Mouse (Mus musculus) embryonic facial prominence, embryonic 10.5 days (tissue): Measurements from ENCODE around the gene Smad6. TPM values are rescaled to one million over a fixed set of nuclear protein-coding genes. Genes with fewer than 3 reads are reported as not detected.

ENCODE experiments used
- DNase-seq: peaks from one replicate; pipeline ENCODE4 v3.0.0-alpha.2; 2017; ENCODE audit warnings: low spot score
- H3K27ac ChIP-seq: fragments of 300-500 bp; sonication (generic); replicated peaks from 2 replicates; pipeline ENCODE4 v1.5.1; 2016; ENCODE audit warnings: mild to moderate bottlenecking
- H3K27me3 ChIP-seq: fragments of 300-500 bp; sonication (generic); replicated peaks from 2 replicates; pipeline ENCODE4 v1.6.1; 2016; ENCODE audit warnings: low read depth, mild to moderate bottlenecking; ENCODE audit not compliant: poor library complexity, severe bottlenecking
- H3K36me3 ChIP-seq: fragments of 300-500 bp; sonication (generic); replicated peaks from 2 replicates; pipeline ENCODE4 v1.6.1; 2016; ENCODE audit warnings: mild to moderate bottlenecking, moderate library complexity
- H3K4me1 ChIP-seq: fragments of 300-500 bp; sonication (generic); 2 replicates; pipeline ENCODE4 v1.6.1; 2016
- H3K4me3 ChIP-seq: fragments of 300-500 bp; sonication (generic); 2 replicates; pipeline ENCODE4 v1.5.1; 2016; ENCODE audit warnings: mild to moderate bottlenecking, moderate library complexity
- H3K9me3 ChIP-seq: fragments of 300-500 bp; sonication (generic); 2 replicates; pipeline ENCODE4 v1.6.1; 2016; ENCODE audit warnings: mild to moderate bottlenecking
- WGBS: fragments of 180-500 bp; shearing (Covaris S2); methylation state at CpG from one replicate; pipeline ENCODE4 v1.1.7; 2016; 5-methylcytosine and 5-hydroxymethylcytosine counted together
- polyA plus RNA-seq: library from polyadenylated mRNA; unstranded; fragments of >200 nt; fragmentation: Nextera tagmentation; extraction: Ambion mirVana; gene quantifications from 2 replicates; pipeline ENCODE4 v1.2.1, GENCODE M21; 2016

Gene Smad6
- polyA plus RNA-seq, 1 experiment from 2014 or later, result 7.3 TPM

DNA sequence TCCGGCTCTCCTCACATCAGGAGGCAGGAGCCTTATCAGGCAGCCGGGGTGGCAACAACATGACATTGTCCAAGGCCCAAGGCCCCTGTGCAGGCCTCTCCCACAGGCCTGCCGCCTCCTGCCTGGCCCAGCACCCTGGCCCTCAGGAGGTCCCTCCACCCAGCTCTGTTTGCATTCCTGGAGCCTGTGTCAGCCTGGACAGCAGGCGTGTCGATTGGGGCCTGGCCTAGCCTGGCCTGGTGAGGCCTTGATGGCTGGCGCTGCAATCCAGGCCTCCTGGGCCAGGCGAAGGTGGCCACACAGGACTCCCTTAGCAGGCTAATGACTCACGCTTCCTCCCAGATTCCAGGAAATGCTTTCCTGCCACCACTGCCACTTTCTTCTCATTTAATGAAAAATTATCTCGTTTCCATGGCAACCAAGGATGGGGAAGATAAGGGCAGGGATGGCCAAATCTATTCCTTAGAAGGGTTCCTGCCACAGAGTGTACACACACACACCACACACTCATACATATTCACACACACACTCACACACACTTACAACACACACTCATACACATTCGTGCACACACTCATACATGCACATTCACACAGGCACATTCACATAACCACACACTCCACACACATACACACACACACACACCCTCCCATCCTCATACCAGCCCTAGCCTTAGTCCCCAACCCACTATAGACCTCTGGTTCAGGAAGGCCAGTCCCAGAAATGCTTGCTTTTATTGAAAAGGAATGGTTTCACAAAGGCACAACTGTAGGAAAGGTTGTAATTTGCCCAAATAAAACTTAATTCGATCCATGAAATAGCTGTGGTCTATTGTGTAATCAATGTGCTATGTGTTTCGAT is 79.9 kb downstream of the Smad6 start:
- peaks cover 33% of the 10 kb centered on the region for H3K4me1 ChIP-seq
- peak overlapping the region; percentile 82 for H3K27ac ChIP-seq
- H3K4me3 ChIP-seq, result no peak overlapping the region
- no peaks in the 10 kb centered on the region for H3K9me3 ChIP-seq
- H3K36me3 ChIP-seq, result no peaks in the 10 kb centered on the region
- peak; percentile 47 for DNase-seq
- H3K27me3 ChIP-seq, result no peaks in the 10 kb centered on the region
- WGBS, result 66% methylated on average over 12 of the region's 12 CpGs

DNA sequence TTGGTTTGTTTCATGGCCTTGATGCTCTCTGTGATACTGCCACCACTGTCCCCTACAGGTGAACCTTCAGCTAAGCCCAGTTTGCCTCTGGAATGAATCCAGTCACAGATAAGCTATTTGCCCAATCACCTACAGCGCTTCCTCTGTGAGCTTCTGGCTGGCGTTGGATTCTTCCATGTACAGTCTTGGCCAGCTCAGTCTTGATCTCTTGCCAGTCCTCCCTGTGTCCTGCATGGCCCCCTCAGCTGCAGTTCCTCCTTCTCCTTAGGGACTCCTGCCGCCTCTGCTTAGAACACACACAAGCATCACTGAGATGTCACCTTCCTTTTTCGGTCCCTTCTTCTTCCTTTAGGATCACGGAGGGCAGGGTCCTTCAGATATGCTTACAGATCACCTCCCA is 85.6 kb downstream of the Smad6 start:
- 80% methylated on average over 5 of the region's 5 CpGs for WGBS
- no peaks in the 10 kb centered on the region for H3K9me3 ChIP-seq
- peaks cover 33% of the 10 kb centered on the region for H3K4me1 ChIP-seq
- no peak overlapping the region for H3K4me3 ChIP-seq
- no peaks in the 10 kb centered on the region for H3K36me3 ChIP-seq
- no peak overlapping the region for H3K27ac ChIP-seq
- no peak for DNase-seq
- H3K27me3 ChIP-seq, result 0 out of 2 replicates have a peak, but pooled peaks cover 7% of the 10 kb centered on the region

DNA sequence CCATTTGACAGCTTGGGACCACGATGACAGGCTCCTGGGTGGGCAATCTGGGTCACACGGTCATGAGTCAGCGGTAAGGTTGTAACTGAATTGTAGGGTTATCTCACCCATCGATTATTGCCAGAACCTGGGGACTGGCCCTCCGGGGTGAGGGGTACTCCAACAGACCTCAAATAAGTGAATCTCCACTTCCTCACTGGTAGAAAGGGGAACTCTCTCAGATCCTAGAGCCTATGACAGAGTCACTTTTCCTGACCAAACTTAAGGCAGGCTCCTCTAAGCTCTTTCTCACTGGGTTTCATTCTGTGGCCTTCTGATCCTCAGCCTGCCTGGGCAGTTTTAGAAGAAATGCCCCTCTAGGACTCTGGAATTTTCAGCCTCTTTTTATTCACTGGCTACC is 88.8 kb downstream of the Smad6 start:
- Histone ChIP-seq H3K27me3 (peaks cover 20% of the 10 kb centered on the region), H3K4me3 (no peak overlapping the region), H3K9me3 (no peaks in the 10 kb centered on the region), H3K27ac (no peak overlapping the region), H3K4me1 (peaks cover 46% of the 10 kb centered on the region), H3K36me3 (no peaks in the 10 kb centered on the region)
- WGBS, result 56% methylated on average over 5 of the region's 5 CpGs
- DNase-seq, result no peak

DNA sequence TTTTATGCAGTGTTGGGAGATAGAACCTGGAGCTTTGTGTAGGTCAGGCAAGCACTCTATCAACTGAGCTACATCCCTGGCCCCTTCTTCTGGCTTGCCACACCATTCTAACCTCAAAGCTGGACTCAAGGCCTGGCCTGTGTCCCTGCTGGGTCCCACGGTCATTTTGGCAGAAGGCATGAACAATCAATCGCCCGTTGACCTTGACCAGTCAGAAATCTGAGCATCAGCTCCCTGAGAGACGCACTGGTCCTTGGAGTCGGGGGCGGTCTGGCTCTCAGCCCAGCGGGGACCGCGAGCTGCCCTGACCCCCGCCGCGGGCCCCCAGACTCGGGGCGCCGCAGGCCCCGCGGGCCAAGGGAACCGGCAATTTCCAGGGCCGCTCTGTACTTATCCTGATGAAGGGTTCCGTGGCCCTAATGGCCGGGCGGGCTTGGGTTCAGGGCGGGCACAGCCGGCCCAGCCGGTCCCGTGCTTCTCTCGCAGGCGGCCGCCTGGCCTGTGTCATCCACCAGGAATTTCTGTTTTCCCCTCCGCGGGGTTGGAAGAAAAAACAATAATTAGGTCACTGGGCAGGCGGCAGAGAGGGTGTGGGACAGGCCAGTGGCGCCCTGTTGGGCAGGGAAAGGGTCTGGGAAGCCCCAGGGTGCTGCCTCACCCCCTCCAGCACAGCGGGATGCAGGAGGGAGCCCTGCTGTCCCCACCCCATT is 94.4 kb downstream of the Smad6 start:
- Histone ChIP-seq H3K9me3 (no peaks in the 10 kb centered on the region), H3K4me3 (peak overlapping the region; percentile 57), H3K27ac (peak overlapping the region; percentile 85), H3K36me3 (no peaks in the 10 kb centered on the region), H3K27me3 (peaks cover 39% of the 10 kb centered on the region), H3K4me1 (peaks cover 55% of the 10 kb centered on the region)
- peak; percentile 60 for DNase-seq
- WGBS, result 4% methylated on average over 34 of the region's 34 CpGs

DNA sequence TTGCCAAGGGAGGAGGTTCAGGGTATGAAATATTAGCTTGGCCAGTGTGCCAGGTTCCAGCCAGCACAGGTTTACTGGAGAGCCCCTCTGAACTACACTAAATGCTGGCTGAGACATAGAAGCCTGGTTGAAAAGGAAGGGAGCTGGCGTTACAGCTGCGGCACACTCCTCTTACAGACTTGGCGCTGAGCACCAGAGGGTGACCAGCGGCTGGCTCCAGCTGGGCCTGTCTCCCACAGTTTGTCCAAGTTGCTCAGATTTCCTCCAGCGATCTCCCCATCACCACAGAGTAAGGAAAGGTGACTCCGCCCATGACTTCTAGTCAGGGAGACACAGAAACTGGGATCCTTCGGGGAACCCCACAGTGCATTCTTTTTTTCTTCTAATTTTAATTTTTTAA is 95.5 kb downstream of the Smad6 start:
- Histone ChIP-seq H3K9me3 (no peaks in the 10 kb centered on the region), H3K36me3 (no peaks in the 10 kb centered on the region), H3K27me3 (peaks cover 39% of the 10 kb centered on the region), H3K27ac (no peak overlapping the region), H3K4me3 (no peak overlapping the region), H3K4me1 (peaks cover 49% of the 10 kb centered on the region)
- WGBS, result 84% methylated on average over 7 of the region's 7 CpGs
- DNase-seq, result no peak

DNA sequence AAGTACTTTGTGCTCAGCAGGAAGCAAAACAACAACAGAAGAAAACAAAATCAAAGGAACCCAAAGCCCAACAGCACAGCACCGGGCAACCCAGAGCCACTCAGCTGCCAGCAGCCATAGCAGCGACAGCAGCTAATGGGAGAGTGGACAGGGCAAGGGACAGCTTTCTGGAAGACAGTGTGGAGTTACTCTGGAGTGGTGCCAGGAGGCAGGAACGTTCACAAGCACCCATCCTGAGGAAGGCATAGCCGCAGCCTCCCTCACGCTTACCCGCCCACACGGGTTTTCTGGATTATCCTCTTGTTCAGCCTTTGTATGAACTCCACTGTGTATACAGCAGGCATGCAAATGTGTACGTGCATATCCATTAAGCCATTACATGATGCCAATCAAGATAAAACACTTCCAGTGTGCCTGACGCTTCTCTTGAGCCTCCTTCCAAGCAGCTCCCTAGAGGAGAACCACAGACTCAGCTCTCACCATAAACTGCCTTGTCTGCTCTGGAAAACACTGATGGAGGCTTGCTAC is 98.6 kb downstream of the Smad6 start:
- H3K36me3 ChIP-seq, result no peaks in the 10 kb centered on the region
- H3K9me3 ChIP-seq, result no peaks in the 10 kb centered on the region
- peaks cover 42% of the 10 kb centered on the region for H3K4me1 ChIP-seq
- H3K4me3 ChIP-seq, result no peak overlapping the region
- no peak for DNase-seq
- WGBS, result 79% methylated on average over 9 of the region's 9 CpGs
- no peak overlapping the region for H3K27ac ChIP-seq
- peaks cover 28% of the 10 kb centered on the region for H3K27me3 ChIP-seq

DNA sequence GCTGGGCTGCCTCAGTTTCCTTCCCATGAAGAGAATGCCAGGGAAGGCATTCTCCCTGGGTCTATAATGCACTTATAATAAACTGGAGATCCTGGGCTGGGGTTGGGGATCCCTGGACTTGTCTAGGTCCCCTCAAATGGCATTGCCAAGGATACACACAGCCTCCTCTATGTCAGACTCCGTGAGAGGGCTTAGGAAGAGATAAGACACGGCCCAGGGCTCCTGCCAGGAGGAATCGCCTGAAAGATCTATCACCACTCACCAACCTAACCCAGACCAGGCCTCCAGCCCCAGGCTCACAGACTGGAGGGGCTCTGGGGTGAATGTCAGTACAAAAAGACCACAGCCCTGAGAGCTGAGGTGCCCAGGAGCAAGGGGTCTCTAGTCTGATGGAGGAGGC is 102.2 kb downstream of the Smad6 start:
- H3K4me1 ChIP-seq, result peaks cover 29% of the 10 kb centered on the region
- H3K27me3 ChIP-seq, result no peaks in the 10 kb centered on the region; the same call in 1 of the 2 replicates
- no peaks in the 10 kb centered on the region for H3K9me3 ChIP-seq
- H3K36me3 ChIP-seq, result no peaks in the 10 kb centered on the region
- 84% methylated on average over 3 of the region's 3 CpGs for WGBS
- H3K4me3 ChIP-seq, result no peak overlapping the region
- H3K27ac ChIP-seq, result 0 out of 2 replicates have a peak overlapping the region, but pooled peaks have one; percentile 54
- DNase-seq, result no peak

DNA sequence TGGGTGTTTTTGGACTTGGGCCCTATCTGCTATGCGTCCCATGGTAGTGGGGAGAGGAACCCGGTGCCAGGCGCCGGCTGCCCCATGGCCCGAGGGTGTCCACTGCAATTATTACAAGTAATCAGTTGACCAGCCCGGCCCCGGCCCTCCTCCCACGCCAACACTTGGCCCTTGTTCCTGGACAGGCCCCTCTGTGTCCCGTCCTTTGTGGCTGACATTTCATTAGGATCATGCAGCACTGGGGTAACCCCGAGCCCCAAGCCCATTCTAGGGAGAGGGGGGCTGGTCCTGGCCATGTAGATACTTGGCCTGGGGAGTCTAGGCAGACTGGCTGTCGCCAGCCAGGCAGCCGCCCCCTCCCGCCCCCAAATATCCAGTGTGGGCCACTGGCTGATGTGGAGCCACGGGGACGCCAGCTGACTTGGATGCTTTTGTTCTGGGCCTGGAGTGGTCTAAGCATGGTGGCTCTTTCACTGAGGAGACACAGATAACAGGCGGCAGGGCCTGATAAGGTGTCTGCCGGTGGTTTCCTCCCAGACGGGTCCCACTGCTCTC is 102.8 kb downstream of the Smad6 start:
- WGBS, result 73% methylated on average over 18 of the region's 18 CpGs
- Histone ChIP-seq H3K27ac (peak overlapping the region; percentile 54; the same call in 1 of the 2 replicates), H3K4me1 (peaks cover 26% of the 10 kb centered on the region), H3K4me3 (no peak overlapping the region), H3K36me3 (no peaks in the 10 kb centered on the region), H3K27me3 (no peaks in the 10 kb centered on the region; the same call in 1 of the 2 replicates), H3K9me3 (no peaks in the 10 kb centered on the region)
- no peak for DNase-seq

DNA sequence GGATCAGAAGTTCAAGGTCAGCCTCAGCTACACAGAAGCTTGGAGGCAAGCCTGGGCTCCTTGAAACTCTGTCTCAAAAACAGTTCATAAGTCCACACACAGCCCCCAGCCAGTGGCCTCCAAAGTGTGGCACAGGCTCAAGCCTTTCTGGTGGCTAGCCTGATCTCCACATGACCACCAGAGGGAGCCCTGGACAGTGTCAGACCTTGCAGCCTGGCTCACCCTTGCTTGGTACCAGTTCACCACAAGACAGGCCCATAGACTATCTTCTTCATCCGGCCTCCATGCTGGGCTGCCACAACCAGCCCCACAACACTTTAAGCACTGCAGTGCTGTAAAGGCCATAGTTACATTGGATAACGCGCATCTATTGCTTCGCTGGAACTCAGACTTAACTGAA is 103.6 kb downstream of the Smad6 start:
- Histone ChIP-seq H3K27ac (no peak overlapping the region), H3K27me3 (no peaks in the 10 kb centered on the region; the same call in 1 of the 2 replicates), H3K4me3 (no peak overlapping the region), H3K9me3 (no peaks in the 10 kb centered on the region), H3K4me1 (peaks cover 22% of the 10 kb centered on the region), H3K36me3 (no peaks in the 10 kb centered on the region)
- 65% methylated on average over 4 of the region's 4 CpGs for WGBS
- peak; percentile 85 for DNase-seq

DNA sequence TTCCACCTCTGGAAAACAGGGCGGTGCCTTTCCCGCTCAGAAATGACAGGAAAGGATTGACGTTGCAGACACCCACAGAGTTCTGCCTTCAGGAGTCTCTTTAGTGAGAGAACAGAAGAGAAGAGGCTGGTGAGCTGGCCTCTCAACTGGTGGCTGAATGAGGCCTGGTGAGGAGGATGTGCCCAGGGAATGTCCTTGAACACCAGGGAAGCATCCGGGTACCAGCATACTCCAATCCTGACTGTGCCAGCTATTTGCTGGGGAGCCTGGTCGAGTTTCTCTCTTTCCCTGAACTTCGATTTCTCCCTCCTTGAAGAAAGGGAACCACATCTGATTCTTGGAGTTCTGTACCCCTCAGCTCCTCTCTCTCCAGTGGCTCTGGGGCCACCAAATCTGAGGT is 105.4 kb downstream of the Smad6 start:
- H3K27ac ChIP-seq, result no peak overlapping the region

DNA sequence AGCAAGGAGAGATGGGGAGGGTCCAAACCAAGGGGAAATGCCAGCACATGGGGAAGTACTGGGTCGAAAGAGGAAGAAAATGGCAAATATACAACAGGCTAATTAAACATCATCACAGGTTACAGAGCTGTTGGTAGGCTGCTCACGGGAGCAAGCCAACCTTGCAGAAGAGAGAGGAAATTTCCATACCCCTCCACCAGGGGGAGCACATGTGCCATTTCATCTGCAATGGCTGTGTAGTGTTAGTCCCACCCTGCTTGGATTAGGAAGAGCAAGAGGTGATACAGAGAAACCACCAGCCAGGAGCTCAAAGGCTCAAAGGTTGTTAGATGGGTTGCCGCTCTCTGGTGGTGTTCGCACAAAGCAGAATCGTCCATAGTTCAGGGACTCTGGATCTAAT is 105.9 kb downstream of the Smad6 start:
- H3K4me1 ChIP-seq, result peaks cover 17% of the 10 kb centered on the region
- peak; percentile 61 for DNase-seq
- H3K27ac ChIP-seq, result no peak overlapping the region
- no peak overlapping the region for H3K4me3 ChIP-seq
- WGBS, result 63% methylated on average over 5 of the region's 5 CpGs
- H3K36me3 ChIP-seq, result no peaks in the 10 kb centered on the region
- H3K27me3 ChIP-seq, result no peaks in the 10 kb centered on the region; the same call in 1 of the 2 replicates
- H3K9me3 ChIP-seq, result no peaks in the 10 kb centered on the region

More for the DNA sequence above, 105.4 kb downstream of the Smad6 start:
- no peak for DNase-seq
- Histone ChIP-seq H3K4me1 (peaks cover 17% of the 10 kb centered on the region), H3K4me3 (no peak overlapping the region), H3K27me3 (no peaks in the 10 kb centered on the region; the same call in 1 of the 2 replicates), H3K9me3 (no peaks in the 10 kb centered on the region), H3K36me3 (no peaks in the 10 kb centered on the region)
- WGBS, result 76% methylated on average over 6 of the region's 6 CpGs

DNA sequence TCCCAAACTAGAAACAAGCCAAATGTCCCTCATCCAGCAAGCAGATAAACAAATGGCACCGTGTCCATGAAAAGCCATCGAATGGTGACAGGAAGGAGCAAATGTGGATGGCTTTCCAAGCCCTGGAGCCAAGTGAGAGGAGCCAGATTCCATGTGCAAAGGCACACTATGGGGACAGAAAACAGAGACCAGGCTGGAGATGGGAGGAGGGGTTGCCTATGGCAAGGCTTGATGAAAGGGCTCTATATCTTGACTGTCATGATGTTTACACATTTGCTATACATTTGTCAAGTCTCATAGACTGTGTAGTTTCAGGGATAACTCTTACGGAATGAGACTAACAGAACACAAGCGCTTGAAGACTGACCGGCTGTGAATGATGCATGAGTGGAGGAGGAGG is 106.9 kb downstream of the Smad6 start:
- no peaks in the 10 kb centered on the region; the same call in 1 of the 2 replicates for H3K27me3 ChIP-seq
- H3K9me3 ChIP-seq, result no peaks in the 10 kb centered on the region
- no peak overlapping the region for H3K27ac ChIP-seq
- H3K4me1 ChIP-seq, result peaks cover 17% of the 10 kb centered on the region
- H3K4me3 ChIP-seq, result no peak overlapping the region
- 85% methylated on average over 5 of the region's 5 CpGs for WGBS
- H3K36me3 ChIP-seq, result no peaks in the 10 kb centered on the region
- no peak for DNase-seq
